Mouse (Mus musculus): ENCODE results near the gene Cdx2. TPM values are rescaled to one million over a fixed set of nuclear protein-coding genes. Genes with fewer than 3 reads are reported as not detected.

Gene Cdx2
- total and polyA plus RNA-seq, 2 experiments from 2014 or later, result not detected

GRCm38 (mm10) chr5:147305856-147306637 lies 1.0 kb downstream of the Cdx2 start:
- DNase-seq (ENCODE audit: low spot score) (no peak), ATAC-seq (ENCODE audit: low FRiP score) (no peak)
- Histone ChIP-seq H3K4me3 (ENCODE audit: low read depth, low read length) (0 out of 2 replicates have a peak overlapping the region, but pooled peaks have one; percentile 5), H3K4me2 (ENCODE audit: low read depth, low read length, poor library complexity, severe bottlenecking) (no peak overlapping the region), H3K9me3 (ENCODE audit: low read length) (no peaks in the 10 kb centered on the region), H3K27me3 (ENCODE audit: insufficient read depth, low read length) (peaks cover 100% of the 10 kb centered on the region), H3K4me1 (ENCODE audit: insufficient read depth, low read length) (no peaks in the 10 kb centered on the region), H3K27ac (ENCODE audit: low read depth, low read length) (no peak overlapping the region), H3K36me3 (ENCODE audit: insufficient read depth, low read length) (no peaks in the 10 kb centered on the region), H3K9ac (replicated peaks; ENCODE audit: low read length, poor library complexity, severe bottlenecking) (no peak overlapping the region)
- TF ChIP-seq CTCF (IDR thresholded peaks at IDR 0.05), result no peak
- WGBS, result 1% methylated on average over 57 of the region's 58 CpGs

GRCm38 (mm10) chr5:147305166-147305565 lies 1.9 kb downstream of the Cdx2 start:
- no peaks in the 10 kb centered on the region for H3K4me1 ChIP-seq (ENCODE audit: insufficient read depth, low read length)
- WGBS, result 1% methylated on average over 16 of the region's 16 CpGs
- no peak overlapping the region for H3K27ac ChIP-seq (ENCODE audit: low read depth, low read length)
- H3K9ac ChIP-seq (replicated peaks; ENCODE audit: low read length, poor library complexity, severe bottlenecking), result no peak overlapping the region
- DNase-seq (ENCODE audit: low spot score) (no peak), ATAC-seq (ENCODE audit: low FRiP score) (no peak)
- 0 out of 2 replicates have a peak overlapping the region, but pooled peaks have one; percentile 3 for H3K4me3 ChIP-seq (ENCODE audit: low read depth, low read length)
- H3K4me2 ChIP-seq (ENCODE audit: low read depth, low read length, poor library complexity, severe bottlenecking), result no peak overlapping the region
- peaks cover 99% of the 10 kb centered on the region for H3K27me3 ChIP-seq (ENCODE audit: insufficient read depth, low read length)
- no peaks in the 10 kb centered on the region for H3K36me3 ChIP-seq (ENCODE audit: insufficient read depth, low read length)
- TF ChIP-seq CTCF (IDR thresholded peaks at IDR 0.05), result no peak
- H3K9me3 ChIP-seq (ENCODE audit: low read length), result no peaks in the 10 kb centered on the region

DNA sequence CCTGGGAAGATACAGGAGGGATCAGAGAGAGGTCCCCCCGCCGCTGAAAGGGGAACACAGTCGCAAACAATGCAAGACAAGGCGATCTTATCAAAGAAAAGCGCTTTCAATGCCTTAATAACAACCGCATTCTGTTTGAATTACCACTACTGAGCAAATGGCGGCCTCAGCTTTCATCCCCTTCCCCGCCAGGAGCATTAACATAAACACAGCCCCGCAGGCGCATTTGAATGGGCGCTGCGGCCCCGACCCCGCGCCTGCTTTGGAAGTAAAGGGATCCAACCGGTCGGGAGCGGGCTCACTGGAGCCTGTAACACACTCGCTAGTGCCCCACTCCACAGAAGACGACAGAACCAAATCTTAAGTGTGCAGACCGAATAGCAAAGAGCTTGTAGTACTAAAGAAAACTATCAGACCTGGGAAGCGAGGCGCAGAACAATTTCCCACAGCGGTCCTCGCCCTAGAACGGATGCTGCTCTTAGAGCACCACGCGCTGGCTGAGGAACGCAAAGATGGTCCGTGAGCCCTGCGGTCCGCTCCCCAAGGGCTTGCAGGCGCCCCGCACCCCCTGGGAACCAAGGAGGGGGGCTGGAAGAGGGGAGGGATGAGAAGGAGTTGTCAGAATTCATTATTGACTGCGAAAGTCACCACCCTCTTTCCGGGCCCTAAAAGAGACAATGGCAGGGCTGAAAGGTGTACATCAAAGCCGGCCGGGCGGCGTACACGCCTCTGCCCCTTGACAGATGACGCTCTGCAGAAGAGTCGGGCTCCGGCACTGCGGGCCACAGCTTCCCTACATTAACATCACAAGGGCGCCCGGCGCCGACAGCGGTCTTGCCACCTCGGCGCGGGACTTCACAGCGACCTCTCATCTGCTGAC lies 2.6 kb downstream of the Cdx2 start:
- Histone ChIP-seq H3K4me2 (ENCODE audit: low read depth, low read length, poor library complexity, severe bottlenecking) (no peak overlapping the region), H3K27ac (ENCODE audit: low read depth, low read length) (no peak overlapping the region), H3K9ac (replicated peaks; ENCODE audit: low read length, poor library complexity, severe bottlenecking) (no peak overlapping the region), H3K36me3 (ENCODE audit: insufficient read depth, low read length) (no peaks in the 10 kb centered on the region), H3K4me1 (ENCODE audit: insufficient read depth, low read length) (no peaks in the 10 kb centered on the region), H3K27me3 (ENCODE audit: insufficient read depth, low read length) (peaks cover 99% of the 10 kb centered on the region), H3K9me3 (ENCODE audit: low read length) (no peaks in the 10 kb centered on the region), H3K4me3 (ENCODE audit: low read depth, low read length) (0 out of 2 replicates have a peak overlapping the region, but pooled peaks have one; percentile 3)
- no peak for DNase-seq (ENCODE audit: low spot score)
- WGBS, result under 1% methylated on average over 54 of the region's 54 CpGs
- ATAC-seq (ENCODE audit: low FRiP score), result no peak
- TF ChIP-seq CTCF (IDR thresholded peaks at IDR 0.05), result no peak

DNA sequence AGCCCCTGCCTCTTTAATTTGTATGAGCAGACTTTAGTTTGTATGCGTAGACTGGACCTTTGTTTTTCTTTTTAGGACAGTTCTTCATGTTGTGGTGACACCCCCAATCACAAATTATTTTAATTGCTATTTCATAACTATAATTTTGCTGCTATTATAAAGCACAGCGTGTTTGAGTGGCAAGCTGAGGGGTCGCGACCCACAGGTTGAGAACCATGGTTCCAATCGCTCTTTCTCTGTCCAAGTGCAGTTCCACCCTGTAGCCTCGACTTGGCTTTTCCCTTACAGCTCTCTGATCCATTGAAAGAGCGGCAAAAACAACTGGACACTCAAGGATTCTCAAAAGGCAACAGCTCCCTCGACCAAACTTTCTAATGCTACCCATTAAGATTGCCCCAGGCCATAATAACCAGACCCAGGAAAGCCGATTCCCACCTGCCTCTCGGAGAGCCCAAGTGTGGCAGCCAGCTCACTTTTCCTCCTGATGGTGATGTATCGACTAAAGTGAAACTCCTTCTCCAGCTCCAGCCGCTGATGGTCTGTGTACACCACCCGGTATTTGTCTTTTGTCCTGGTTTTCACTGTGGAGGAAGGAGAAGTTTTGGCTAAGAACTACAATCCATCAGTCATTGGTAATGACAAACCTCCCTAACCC lies 4.2 kb downstream of the Cdx2 start:
- peaks cover 99% of the 10 kb centered on the region for H3K27me3 ChIP-seq (ENCODE audit: insufficient read depth, low read length)
- ATAC-seq (ENCODE audit: low FRiP score), result no peak
- 5% methylated on average over 13 of the region's 13 CpGs for WGBS

DNA sequence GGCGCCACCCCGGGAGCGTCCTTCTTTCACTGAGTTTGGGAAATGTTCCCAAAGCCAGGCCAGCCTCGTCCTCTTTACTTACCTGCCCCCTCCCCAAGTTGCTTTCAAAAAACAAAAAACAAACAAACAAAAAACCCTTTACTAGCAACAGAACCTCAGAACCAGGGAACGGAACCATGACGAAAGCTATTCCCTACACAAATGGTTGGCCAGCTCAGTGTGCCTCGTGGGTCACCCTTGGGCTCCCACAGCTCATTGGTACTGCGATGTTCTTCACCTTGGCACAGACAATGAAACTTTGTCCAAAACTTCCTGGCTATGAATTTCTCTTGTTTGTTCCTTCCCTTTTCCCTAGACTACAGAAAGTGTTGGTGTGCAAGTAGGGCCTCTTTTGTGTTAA lies 4.9 kb downstream of the Cdx2 start:
- H3K27me3 ChIP-seq (ENCODE audit: insufficient read depth, low read length), result peaks cover 99% of the 10 kb centered on the region
- no peak overlapping the region for H3K27ac ChIP-seq (ENCODE audit: low read depth, low read length)
- no peak overlapping the region for H3K4me3 ChIP-seq (ENCODE audit: low read depth, low read length)
- H3K36me3 ChIP-seq (ENCODE audit: insufficient read depth, low read length), result no peaks in the 10 kb centered on the region
- no peaks in the 10 kb centered on the region for H3K9me3 ChIP-seq (ENCODE audit: low read length)
- 3% methylated on average over 8 of the region's 8 CpGs for WGBS
- H3K4me1 ChIP-seq (ENCODE audit: insufficient read depth, low read length), result no peaks in the 10 kb centered on the region
- H3K9ac ChIP-seq (replicated peaks; ENCODE audit: low read length, poor library complexity, severe bottlenecking), result no peak overlapping the region
- ATAC-seq (ENCODE audit: low FRiP score), result no peak
- no peak for DNase-seq (ENCODE audit: low spot score)
- H3K4me2 ChIP-seq (ENCODE audit: low read depth, low read length, poor library complexity, severe bottlenecking), result no peak overlapping the region
- TF ChIP-seq CTCF (IDR thresholded peaks at IDR 0.05), result no peak

More for the DNA sequence above, 4.2 kb downstream of the Cdx2 start:
- no peak overlapping the region for H3K9ac ChIP-seq (replicated peaks; ENCODE audit: low read length, poor library complexity, severe bottlenecking)
- no peak for TF ChIP-seq CTCF (IDR thresholded peaks at IDR 0.05)
- H3K4me2 ChIP-seq (ENCODE audit: low read depth, low read length, poor library complexity, severe bottlenecking), result no peak overlapping the region
- H3K4me1 ChIP-seq (ENCODE audit: insufficient read depth, low read length), result no peaks in the 10 kb centered on the region
- H3K9me3 ChIP-seq (ENCODE audit: low read length), result no peaks in the 10 kb centered on the region
- H3K27ac ChIP-seq (ENCODE audit: low read depth, low read length), result no peak overlapping the region
- H3K4me3 ChIP-seq (ENCODE audit: low read depth, low read length), result no peak overlapping the region
- H3K36me3 ChIP-seq (ENCODE audit: insufficient read depth, low read length), result no peaks in the 10 kb centered on the region
- DNase-seq (ENCODE audit: low spot score), result no peak
